Mouse (Mus musculus): ENCODE data around the gene Mapkbp1.

- TF ChIP-seq CTCF (IDR thresholded peaks at IDR 0.05; ENCODE audit: low read depth) (no peak), EP300 (optimal IDR thresholded peaks at IDR 0.05) (no peak)
These were observed 40.4 kb downstream of the Mapkbp1 start for GRCm38 (mm10) chr2:120012924-120013323.

Data from stomach, postnatal 0 days (tissue).